Mouse (Mus musculus) limb, embryonic 13.5 days (tissue): ENCODE measurements around the gene Mrpl34. TPM values are rescaled to one million over a fixed set of nuclear protein-coding genes. Genes with fewer than 3 reads are reported as not detected.

Experiments used
- polyA plus RNA-seq: library from polyadenylated mRNA; unstranded; fragments of >200 nt; fragmentation: Nextera tagmentation; extraction: Ambion mirVana; gene quantifications from 2 replicates; pipeline ENCODE4 v1.2.1, GENCODE M21; 2015

Mrpl34 gene
- polyA plus RNA-seq, 1 experiment from 2014 or later = 151 TPM

Other genes with a start within 250 kb of the Mrpl34 start
- gene Myo9b, start 192.2 kb upstream of the Mrpl34 start, polyA plus RNA-seq = 24.9 and 27.2 TPM in 2 replicates
- 58.2 and 58.3 TPM in 2 replicates for gene Haus8, start 192.0 kb upstream of the Mrpl34 start, polyA plus RNA-seq
- 108 and 110 TPM in 2 replicates for gene Use1, start 98.1 kb upstream of the Mrpl34 start, polyA plus RNA-seq
- 3.1 and 4.1 TPM in 2 replicates for gene Ocel1, start 93.7 kb upstream of the Mrpl34 start, polyA plus RNA-seq
- 38.2 and 43.7 TPM in 2 replicates for gene Nr2f6, start 83.0 kb upstream of the Mrpl34 start, polyA plus RNA-seq
- 8.1 and 8.2 TPM in 2 replicates for gene Ushbp1, start 69.2 kb upstream of the Mrpl34 start, polyA plus RNA-seq
- gene Babam1, start 68.1 kb upstream of the Mrpl34 start, polyA plus RNA-seq = 93.1 and 99.7 TPM in 2 replicates
- 40.7 and 41.9 TPM in 2 replicates for gene Ankle1, start 58.9 kb upstream of the Mrpl34 start, polyA plus RNA-seq
- 75.2 and 75.7 TPM in 2 replicates for gene Abhd8, start 1.3 kb upstream of the Mrpl34 start, polyA plus RNA-seq
- 98.8 and 105 TPM in 2 replicates for gene Dda1, start 4.2 kb downstream of the Mrpl34 start, polyA plus RNA-seq
- gene Ano8, start 21.0 kb downstream of the Mrpl34 start, polyA plus RNA-seq = 1.5 and 1.7 TPM in 2 replicates
- 23.6 and 25.0 TPM in 2 replicates for gene Gtpbp3, start 23.1 kb downstream of the Mrpl34 start, polyA plus RNA-seq
- gene Plvap, start 46.8 kb downstream of the Mrpl34 start, polyA plus RNA-seq = 58.5 and 59.4 TPM in 2 replicates
- 0.41 and 0.78 TPM in 2 replicates for gene Ccdc194, start 60.8 kb downstream of the Mrpl34 start, polyA plus RNA-seq
- 21.0 and 22.3 TPM in 2 replicates for gene Bst2, start 72.5 kb downstream of the Mrpl34 start, polyA plus RNA-seq
- 80.7 and 83.6 TPM in 2 replicates for gene Mvb12a, start 78.0 kb downstream of the Mrpl34 start, polyA plus RNA-seq
- 0.27 and 0.64 TPM in 2 replicates for gene Tmem221, start 93.9 kb downstream of the Mrpl34 start, polyA plus RNA-seq
- gene Nxnl1, start 101.6 kb downstream of the Mrpl34 start, polyA plus RNA-seq = not detected in 2 replicates
- 52.2 and 52.3 TPM in 2 replicates for gene Slc27a1, start 103.9 kb downstream of the Mrpl34 start, polyA plus RNA-seq
- 210 and 212 TPM in 2 replicates for gene Pgls, start 127.2 kb downstream of the Mrpl34 start, polyA plus RNA-seq
- 4.0 and 5.7 TPM in 2 replicates for gene Fam129c, start 132.7 kb downstream of the Mrpl34 start, polyA plus RNA-seq
- gene Colgalt1, start 146.0 kb downstream of the Mrpl34 start, polyA plus RNA-seq = 85.6 and 87.6 TPM in 2 replicates
- gene Unc13a, start 206.8 kb downstream of the Mrpl34 start, polyA plus RNA-seq = 0.75 and 0.77 TPM in 2 replicates
- 3.4 and 4.2 TPM in 2 replicates for gene Jak3, start 211.3 kb downstream of the Mrpl34 start, polyA plus RNA-seq
- 0.48 and 0.55 TPM in 2 replicates for gene Insl3, start 224.3 kb downstream of the Mrpl34 start, polyA plus RNA-seq
- 0.77 and 0.92 TPM in 2 replicates for gene B3gnt3, start 236.8 kb downstream of the Mrpl34 start, polyA plus RNA-seq